Mouse (Mus musculus): ENCODE measurements around the gene Rpsa.
"Not testable (repeated sequence)": the region's sequence is repeated elsewhere in the genome, so short reads cannot be mapped to it uniquely, and the experiment has no call there.

The Rpsa gene

DNA sequence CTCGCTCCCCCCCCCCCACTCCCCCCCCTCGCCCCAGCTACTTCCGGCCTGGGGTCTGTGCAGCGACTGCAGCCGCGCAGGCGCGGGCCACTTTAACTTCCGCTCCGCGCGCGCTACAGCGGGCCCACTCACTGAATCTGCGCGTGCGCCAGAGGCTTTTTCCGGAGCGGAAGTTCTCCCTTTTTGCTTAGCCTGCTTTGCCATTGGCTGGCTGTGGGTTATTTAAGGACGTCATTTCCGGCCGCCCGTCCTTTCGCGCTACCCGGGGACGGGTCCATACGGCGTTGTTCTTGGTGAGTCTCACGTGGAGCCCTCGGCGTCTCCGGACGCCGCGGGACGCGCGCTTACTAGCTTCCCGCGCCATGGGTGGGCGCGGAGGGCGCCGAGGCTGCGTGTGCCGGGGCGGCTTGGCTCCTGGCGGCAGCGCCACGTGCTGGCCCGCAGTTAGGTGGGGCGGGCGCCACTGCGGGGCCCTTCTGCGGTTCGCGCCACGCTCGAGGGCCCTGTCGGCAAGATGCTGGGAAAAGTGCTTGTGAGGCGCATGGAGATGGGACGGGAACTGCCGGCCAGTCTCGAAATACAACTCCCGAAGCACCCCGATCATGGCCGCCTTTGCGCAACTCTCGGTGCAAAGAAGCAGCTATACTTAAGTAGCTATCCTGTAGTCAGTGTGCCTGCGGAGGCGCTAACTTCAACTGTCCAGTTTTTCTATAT, at the start of gene Rpsa:
Rpsa (plus strand) TSS at position 152 of the 714 bp plus-strand sequence.
- DNase-seq (ENCODE audit: low read depth, low spot score), result peak; percentile 99

DNA sequence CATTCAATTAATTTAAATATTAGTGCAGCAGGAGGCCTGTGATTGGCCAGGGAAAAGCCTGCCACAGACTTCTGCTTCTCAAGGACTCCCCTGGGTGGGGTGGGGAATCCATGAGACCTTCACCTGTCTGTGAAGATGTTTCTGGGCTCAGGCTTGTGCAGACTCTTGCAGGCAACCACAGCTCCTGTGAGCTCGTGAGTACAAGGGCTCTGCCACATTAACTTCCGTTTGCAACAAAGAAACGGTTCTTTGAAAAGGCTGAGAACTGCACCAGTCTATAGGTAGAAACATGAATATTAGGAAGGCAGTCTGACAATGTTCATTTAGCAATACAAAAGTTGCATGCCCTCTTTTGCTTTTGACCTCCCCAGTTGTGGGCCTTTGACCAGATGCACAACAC, 49.2 kb upstream of the Rpsa start:
- DNase-seq (ENCODE audit: low read depth, low spot score), result no peak

- no peak for DNase-seq (ENCODE audit: low read depth, low spot score)
Observed at GRCm38 (mm10) chr9:120079901-120080300, 47.6 kb upstream of the Rpsa start.

GRCm38 (mm10) chr9:120080546-120081108, 46.9 kb upstream of the Rpsa start:
- no peak for DNase-seq (ENCODE audit: low read depth, low spot score)

DNA sequence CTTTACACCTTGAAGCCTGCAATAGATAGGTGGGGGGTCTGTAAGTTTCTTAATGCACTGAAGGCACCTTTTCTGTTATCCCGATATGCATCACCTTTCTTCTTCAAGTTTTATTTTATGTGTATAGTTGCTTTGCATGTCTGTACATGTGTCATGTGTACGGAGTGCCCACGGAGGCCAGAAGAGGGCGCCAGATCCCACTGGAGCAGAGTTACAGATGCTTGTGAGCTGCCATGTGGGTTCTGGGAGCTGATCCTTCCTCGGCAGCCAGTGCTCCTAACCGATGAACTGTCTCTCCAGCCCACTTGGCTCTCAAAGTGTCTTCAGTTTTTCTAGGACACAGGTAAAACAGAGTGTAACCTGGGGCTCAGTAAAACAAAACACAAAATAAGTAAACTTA, 46.2 kb upstream of the Rpsa start:
- DNase-seq (ENCODE audit: low read depth, low spot score), result no peak

DNA sequence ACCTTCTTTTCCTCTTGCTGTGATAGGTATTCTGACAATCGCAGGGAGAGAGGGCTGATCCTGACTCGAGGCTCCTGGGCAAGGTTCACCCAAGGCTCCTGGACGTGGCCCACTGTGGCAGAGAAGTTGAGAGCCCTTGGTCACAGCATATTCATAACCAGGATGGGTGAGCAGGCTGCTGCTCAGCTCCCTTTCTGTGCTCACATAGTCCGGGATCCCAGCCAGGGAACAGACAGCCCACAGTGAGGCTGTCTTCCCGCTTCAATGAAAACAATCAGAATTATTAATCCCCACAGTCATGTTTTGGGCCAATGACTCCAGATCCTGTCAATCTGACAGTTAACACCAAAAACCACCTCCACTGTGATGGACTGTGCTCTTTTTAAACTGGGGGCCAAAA, 45.5 kb upstream of the Rpsa start:
- no peak for DNase-seq (ENCODE audit: low read depth, low spot score)

DNA sequence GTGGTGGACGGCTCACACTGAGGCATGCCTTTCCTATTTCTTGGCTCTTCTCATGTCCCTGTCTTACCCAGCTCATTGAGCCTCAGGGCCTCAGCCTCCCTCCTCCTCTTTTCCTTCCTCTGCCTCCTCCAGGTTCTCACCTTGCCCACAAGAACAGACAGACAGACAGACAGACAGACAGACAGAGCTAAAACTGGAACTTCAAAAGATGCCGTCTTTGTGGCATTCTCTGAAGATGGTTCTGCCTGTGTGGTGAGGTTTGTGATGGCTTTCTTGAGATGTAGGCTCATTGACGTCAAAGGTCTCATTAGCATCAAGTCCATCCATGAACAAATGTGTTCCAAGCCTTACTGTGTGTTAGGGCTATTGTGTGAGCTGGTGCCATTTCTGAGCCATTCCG, 44.8 kb upstream of the Rpsa start:
- no peak for DNase-seq (ENCODE audit: low read depth, low spot score)

- DNase-seq (ENCODE audit: low read depth, low spot score), result no peak
Observed at GRCm38 (mm10) chr9:120083158-120083894, 44.2 kb upstream of the Rpsa start.

DNA sequence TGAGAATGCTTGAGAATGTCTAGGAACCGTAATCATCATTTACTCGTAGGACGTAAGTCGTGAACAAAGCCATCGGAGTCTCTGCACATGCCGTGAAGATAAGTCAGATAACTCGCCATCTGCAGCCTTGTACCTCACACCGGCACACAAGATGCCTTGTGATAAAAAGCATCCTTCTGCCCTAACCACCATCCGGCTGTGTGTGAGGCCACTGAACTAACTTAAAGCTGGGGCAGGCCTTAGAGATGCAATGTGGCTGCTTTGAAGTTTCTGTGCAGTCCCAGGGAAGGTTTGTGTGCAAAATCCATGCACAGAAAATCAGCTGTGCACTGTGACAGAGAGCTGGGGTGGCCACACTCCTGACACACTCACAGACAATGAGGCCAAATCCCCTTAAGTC, 43.1 kb upstream of the Rpsa start:
- no peak for DNase-seq (ENCODE audit: low read depth, low spot score)

DNA sequence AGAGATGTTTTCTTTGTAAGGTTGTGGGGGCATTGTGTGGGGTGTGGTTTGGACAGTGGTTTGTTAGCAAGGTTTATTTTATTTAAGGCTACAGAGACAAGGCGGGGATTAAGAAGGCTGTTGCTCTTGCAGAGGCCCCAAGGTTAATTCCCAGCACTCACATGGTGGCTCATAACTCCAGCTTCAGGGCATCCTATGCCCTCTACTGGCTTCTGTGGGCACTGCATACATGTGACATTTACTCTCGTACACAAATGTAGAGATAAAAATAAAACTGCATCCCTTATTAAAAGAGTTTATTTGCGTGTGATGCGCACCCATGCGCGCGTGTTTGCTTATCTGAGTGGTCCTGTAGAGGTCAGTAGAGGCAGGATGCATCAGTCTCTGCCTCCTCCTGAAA, 38.4 kb upstream of the Rpsa start:
- no peak for DNase-seq (ENCODE audit: low read depth, low spot score)

DNA sequence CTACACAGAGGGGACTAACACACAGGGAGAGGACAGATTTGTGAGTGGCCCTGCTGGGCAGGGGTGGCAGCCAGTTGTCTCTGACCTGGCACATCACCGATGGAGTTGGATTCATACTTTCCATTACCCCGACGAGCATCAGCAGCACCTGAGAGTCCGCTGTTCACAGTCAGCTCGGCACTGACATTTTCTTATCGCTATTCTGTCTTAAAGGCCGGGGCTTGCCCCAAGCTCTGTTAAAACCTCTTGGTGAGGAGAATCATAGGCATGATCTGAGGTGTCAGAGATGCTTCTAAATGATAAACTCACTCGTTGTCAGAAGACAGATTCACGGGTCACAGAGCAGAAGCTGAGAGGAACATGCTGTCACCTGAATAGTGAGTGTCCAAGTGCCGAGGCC, 36.4 kb upstream of the Rpsa start:
- DNase-seq (ENCODE audit: low read depth, low spot score), result no peak

DNA sequence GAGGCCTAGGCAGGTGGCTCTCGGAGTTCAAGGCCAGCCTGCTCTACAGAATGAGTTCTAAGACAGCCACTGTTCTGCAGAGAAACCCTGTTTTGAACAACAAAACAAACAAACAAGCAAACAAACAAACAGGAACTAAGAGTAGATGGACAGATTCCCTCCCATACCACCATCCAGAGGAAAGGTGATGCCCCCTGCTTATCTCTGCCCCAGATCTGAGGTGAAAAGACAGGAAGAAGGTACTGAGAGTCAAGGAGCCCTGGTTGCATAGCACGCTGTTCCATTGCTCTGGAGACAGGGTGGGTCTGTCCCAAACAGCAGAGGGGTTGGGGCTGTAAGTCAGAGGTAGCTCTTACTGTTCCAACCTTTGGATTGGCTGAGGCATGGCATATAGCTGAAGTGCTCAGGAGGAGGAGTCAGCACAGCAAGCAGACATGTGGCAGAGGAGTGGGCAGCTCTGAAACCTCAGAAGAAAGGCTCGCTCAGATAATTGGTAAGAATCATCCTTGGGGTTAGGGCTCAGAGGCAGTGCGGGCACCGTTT, 35.7 kb upstream of the Rpsa start, which contains the start of gene Ccr8:
Ccr8 (plus strand) TSS at position 419 of the 543 bp plus-strand sequence.
- DNase-seq (ENCODE audit: low read depth, low spot score), result no peak

GRCm38 (mm10) chr9:120093701-120094100, 33.8 kb upstream of the Rpsa start:
- DNase-seq (ENCODE audit: low read depth, low spot score), result no peak

GRCm38 (mm10) chr9:120095886-120096285, 31.6 kb upstream of the Rpsa start:
- DNase-seq (ENCODE audit: low read depth, low spot score), result no peak

DNA sequence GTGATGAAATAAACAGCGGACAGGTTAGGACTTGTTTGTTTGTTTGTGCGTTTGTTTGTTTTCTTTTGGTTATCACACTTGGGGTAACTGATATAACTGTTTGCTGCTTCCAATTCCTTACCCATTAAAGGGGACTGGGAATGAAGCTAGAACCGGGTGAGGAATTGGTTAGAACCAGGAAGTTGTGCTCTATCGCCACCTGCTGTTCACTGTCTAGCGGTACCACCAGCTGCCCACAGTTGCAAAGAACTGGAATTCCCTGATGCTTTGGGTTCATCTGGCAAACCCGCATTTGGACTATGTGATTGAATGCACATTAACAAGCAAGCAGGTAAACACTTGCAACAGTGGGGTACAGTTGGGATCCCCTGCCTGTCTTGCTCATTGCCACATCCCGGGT, 28.8 kb upstream of the Rpsa start:
- DNase-seq (ENCODE audit: low read depth, low spot score), result no peak

- no peak for DNase-seq (ENCODE audit: low read depth, low spot score)
Observed at GRCm38 (mm10) chr9:120099304-120099703, 28.2 kb upstream of the Rpsa start.

DNA sequence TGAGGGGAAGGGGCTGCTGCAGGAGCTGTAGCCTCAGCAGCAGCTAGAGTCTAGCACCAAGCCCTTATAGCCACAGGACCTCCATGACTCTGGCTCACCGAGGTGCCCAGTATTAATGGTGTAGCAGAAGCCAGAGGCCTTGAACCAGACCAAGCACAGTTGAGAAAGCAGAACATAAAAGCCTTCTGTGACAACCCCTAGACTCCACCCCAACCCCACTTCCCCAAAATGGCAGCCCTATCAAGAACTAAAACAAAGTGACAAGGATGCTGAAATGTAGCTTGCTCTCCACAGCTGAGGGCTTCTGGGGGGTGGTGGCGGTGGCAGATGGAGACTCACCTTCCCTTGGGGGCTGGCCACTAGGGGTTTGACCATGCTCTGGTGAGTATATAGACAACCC, 26.3 kb upstream of the Rpsa start:
- no peak for DNase-seq (ENCODE audit: low read depth, low spot score)

GRCm38 (mm10) chr9:120108953-120109352, 18.5 kb upstream of the Rpsa start:
- not testable (repeated sequence) for DNase-seq (ENCODE audit: low read depth, low spot score)

- peak; percentile 90 for DNase-seq (ENCODE audit: low read depth, low spot score)
Observed at GRCm38 (mm10) chr9:120110211-120111018, 17.1 kb upstream of the Rpsa start, which contains the start of gene Slc25a38. Slc25a38 (plus strand) TSS chr9:120110374.

DNA sequence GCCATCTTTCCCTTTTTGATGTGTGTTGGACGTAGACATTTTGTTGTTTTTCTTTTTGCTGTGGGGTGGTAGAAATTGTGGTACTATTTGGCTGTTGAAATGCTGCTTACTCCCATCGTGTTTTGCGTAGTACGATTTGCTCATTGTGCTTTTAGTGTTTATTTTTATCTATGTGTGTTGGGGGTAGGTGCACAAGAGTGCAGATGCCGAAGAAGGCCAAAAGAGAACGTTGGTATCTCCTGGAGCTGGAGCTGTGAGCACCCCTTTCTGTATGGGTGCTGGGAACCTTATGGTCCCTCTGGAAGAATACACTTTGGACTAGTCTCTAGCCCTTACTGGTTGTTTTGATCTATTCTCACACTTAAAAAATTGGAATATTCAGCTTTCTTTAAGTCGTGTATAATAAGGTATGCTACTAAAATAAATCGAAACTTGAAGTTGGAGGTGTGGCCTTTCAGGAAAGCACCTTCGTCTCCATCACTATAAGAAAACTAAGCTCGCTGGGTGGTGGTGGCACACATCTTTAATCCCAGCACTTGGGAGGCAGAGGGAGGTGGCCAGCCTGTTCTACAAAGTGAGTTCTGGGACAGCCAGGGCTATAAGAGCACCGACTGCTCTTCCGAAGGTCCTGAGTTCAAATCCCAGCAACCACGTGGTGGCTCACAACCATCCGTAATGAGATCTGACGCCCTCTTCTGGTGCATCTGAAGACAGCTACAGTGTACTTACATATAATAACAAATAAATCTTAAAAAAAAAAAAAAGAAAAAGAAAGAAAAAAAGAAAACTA, 16.1 kb upstream of the Rpsa start:
- DNase-seq (ENCODE audit: low read depth, low spot score), result no peak

- DNase-seq (ENCODE audit: low read depth, low spot score), result no peak
Observed at GRCm38 (mm10) chr9:120112472-120112871, 15.0 kb upstream of the Rpsa start.

Data from skeletal muscle tissue, adult 2 months (tissue).